Mouse (Mus musculus): Measurements from ENCODE around the gene Hmg20a. TPM values are rescaled to one million over a fixed set of nuclear protein-coding genes. Genes with fewer than 3 reads are reported as not detected.

Gene Hmg20a
- total RNA-seq, 2 experiments from 2014 or later, result 15.4 to 25.4 TPM

DNA sequence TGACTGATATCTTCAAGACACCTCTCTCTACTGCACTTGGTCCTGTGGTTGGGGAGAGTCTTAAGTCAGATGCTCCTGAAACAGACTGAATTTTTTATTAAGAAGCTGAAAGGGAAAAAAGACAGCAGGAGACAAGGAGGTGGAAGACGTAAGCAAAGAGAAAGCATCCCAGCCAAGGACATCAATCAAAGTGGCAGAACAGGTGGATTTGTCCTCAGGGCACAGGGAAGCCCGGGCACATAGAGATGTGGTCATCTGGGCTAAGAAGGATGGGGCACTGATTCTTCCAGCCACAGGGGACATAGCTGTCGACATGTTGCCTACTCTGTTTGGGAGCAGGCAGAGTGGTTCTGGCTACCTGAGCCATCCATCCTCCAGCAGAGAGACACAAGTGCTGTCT is 97.8 kb downstream of the Hmg20a start:
- ATAC-seq (replicated peaks; ENCODE audit: poor library complexity), result no peak

DNA sequence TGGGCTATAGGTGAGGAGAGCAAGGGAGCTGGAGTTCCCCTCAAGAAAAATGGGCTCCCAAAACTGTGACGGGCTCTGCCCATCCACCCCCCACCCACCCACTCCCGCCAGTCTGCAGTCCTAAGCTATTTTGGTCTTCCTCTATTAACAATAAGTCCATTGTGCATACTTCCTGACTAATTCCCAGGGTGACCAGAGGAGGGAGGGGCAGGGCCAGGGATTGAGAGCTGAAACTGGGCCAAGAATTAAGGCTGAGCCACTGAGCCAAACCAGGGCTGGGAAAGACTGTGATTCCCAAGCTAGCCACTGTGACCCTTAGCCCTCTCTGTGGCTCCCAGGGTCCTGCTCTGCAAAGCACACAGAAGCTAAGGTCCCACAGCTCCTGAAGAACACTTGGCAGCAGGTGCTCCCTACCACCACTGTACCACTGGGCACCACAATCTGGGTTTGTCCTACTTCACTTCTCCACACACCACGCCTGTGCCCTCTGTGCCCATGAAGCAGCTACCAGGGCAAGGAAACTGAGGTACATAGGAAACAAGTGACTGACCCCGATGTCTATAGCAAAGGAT is 98.4 kb downstream of the Hmg20a start:
- no peak for ATAC-seq (replicated peaks; ENCODE audit: poor library complexity)

DNA sequence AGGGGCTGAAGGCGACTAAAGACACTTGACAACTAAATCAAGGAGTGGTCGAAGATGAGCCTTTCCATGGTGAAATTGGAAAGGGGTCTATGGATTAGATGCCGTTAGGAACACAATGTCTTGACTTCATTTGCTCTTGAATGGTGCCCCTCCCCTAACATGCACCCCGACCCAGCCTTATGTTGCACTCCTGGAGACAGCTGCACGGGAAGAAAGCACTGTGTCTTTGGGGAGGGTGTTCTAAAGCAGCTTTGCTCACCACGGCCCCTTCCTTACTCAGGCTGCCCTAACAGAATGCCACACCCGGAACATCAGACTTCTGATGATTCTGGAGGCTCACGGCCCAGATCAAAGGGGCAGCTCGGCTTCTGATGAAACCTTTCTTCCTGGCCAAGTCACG is 103.9 kb downstream of the Hmg20a start:
- no peak for ATAC-seq (replicated peaks; ENCODE audit: poor library complexity)

DNA sequence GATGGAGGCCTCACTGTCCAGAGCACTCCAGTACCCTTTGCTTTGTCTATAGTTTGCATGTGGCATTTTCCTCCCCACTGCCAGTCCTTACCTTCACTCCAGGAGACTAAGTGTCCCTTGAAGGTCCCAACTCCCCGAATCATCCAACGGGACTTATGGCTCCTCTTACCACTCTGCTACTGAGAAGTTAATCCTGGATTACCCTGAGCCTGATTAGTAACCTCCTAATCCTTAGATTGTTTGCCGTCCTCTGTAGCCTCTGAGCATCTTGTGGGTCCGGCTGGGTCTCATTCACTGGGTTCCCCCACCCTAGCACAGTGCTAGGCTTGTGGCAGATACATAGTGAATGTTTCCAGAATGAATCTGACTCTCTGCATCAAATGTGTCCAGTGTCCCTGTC is 109.5 kb downstream of the Hmg20a start:
- ATAC-seq (replicated peaks; ENCODE audit: poor library complexity), result no peak

DNA sequence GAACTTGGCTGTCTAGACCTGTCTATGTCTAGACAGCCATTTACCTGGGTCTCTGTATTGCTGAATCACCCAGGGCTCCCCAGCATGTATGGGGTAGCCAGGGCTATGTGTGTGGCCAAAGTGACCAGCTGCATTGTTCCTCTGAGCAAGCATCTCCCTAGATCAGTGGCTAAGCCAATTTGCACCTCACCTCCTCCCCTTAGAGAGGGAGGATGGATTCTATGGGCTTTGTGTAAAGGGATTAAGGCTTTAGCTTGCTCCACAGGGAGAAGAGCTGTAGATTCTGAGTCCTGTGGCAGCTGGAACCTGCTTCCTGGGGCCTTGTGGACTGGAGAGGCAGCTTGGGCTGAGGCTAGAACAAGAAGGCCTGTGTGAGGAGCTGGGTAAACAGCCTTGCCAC is 113.6 kb downstream of the Hmg20a start:
- no peak for ATAC-seq (replicated peaks; ENCODE audit: poor library complexity)

DNA sequence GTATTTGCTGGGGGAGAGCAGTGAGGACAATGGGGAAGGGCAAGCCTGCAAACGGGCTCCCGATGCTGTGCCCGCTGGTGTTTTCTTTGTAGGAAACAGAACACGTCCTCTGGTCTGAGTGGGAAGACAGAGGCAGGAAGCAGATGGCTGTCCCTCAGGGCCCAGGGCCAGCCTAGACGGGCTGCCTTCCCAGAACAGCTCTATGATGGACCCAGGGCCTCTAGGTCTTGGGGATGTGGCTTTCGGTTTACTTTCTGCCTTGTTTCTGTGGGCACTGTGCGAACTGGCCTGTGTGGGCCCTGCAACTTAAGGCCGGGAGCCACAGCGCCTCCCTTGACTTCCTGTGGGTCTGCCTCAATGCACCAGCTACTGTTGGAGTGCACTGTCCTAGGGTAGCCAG is 115.5 kb downstream of the Hmg20a start:
- ATAC-seq (replicated peaks; ENCODE audit: poor library complexity), result peak; percentile 76

DNA sequence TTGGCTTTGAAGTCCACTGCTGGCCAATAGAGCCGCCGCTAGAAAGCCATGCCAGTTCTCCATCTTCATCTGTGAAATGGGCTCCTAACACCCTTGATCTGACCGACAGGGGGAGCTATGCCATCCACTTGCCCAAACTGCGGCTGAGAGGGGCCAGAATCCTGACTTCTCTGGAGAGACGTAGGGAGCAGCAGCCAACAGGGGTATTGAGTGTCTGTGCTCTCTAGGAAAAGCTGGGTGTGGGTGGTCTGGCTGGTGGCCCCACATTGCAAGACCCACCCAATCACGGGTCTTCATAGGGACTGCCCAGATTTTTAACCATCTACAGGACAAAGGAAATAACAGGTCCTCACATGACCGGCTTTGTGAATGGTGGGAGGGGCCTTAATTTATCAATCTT is 116.3 kb downstream of the Hmg20a start:
- no peak for ATAC-seq (replicated peaks; ENCODE audit: poor library complexity)

DNA sequence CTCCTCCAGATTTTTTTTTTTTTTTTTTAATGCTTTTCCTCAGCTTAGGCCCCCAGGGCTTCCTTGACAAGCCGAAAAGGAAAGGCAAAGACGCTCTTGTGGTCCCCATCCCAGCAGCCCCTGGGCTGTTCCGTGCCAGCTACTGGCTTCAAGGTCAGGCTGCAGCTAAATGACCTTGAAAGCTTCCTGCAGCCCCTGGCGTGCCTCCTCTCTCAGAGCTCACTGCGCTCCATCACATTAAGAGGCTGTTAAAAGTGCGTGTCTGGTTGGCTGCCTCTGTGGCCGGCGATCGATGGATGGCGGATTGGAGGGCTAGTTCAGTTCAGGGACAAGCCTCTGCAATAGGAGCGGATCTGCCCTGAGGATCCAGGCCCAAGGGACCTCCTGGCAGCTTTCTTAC is 117.0 kb downstream of the Hmg20a start:
- no peak for ATAC-seq (replicated peaks; ENCODE audit: poor library complexity)

DNA sequence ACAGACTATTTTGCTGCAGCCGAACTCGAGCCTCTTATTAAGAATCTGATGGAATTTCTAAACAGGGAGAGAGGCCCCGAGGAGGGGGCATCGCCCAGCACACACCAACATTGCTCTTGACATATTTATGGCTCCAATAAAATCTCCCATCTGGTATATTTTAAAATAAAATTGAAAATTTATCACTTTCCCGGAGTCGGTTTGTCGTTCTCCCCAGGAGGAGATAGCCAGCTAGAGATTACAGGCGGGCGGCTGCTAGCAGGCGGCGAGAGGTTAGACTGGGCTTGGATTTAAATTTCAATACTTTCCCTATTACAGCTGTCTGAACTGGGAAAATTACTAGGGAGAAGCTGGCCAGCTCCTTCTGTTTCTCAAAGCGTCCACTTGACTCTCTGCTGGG is 121.6 kb downstream of the Hmg20a start:
- no peak for ATAC-seq (replicated peaks; ENCODE audit: poor library complexity)

DNA sequence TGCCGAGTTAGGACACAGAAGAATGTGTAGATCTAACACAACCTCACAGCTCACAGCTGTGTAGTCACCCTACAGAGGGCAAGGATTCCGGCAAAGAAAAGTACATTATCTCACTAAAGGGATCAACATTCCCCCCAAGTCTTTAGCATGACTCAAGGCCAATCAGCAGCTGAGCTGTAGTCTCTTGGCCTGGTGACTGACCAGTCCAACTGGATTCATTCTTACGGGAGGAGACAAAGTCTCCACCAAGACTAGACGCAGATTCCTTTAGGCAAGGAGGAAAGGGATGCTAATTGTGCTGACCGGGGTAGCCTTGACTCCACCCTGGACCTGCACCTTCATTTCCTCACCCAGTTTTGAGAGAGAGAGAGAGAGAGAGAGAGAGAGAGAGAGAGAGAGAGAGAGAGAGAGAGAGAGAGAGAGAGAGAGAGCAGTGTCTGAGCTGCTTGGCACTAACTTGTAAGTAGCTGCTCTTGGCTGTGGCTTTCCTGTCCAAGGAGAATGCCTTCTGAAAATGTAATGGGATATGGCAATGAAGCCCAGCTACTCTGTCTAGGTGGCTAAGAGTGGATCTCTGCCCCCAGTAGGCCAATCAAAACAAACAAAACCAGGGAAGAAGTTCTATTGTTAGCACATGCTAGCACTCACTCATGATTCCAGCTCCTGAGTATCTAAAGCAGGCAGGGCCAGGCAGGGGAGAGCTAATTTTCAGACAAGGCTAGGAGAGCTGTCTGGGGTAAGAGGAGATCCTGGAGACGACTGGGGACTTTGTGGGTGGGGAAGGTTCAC is 126.5 kb downstream of the Hmg20a start:
- ATAC-seq (replicated peaks; ENCODE audit: poor library complexity), result no peak

Other genes starting within 250 kb of the Hmg20a start
- gene Peak1, start 542 bp upstream of the Hmg20a start, total RNA-seq (2015), result 13.3 and 17.3 TPM in 2 replicates
- gene Peak1, start 542 bp upstream of the Hmg20a start, total RNA-seq (2017), result 6.7 and 9.1 TPM in 2 replicates